Mouse (Mus musculus): ENCODE measurements at regions not wholly inside any gene's neighbourhood (a gene's known extent, or its start where the extent isn't known, plus 50 kb on each side); places are given as distances from the start of the nearest gene placed in this dataset.

- Histone ChIP-seq H3K36me3 (no peaks in the 10 kb centered on the region), H3K9me3 (no peaks in the 10 kb centered on the region), H3K4me2 (no peak overlapping the region), H3K9ac (no peak overlapping the region), H3K27ac (no peak overlapping the region), H3K4me1 (no peaks in the 10 kb centered on the region), H3K4me3 (replicated peaks) (no peak overlapping the region), H3K27me3 (replicated peaks) (no peaks in the 10 kb centered on the region)
- no peak for ATAC-seq (ENCODE audit: insufficient read depth, low FRiP score, low read depth)
Measured at GRCm38 (mm10) chr10:12107001-12107418, 762.2 kb downstream of the Utrn start.

- H3K4me1 ChIP-seq: no peaks in the 10 kb centered on the region
- H3K4me3 ChIP-seq (replicated peaks): no peak overlapping the region
- H3K27me3 ChIP-seq (replicated peaks): no peaks in the 10 kb centered on the region
- ATAC-seq (ENCODE audit: insufficient read depth, low FRiP score, low read depth): no peak
- WGBS: 67% methylated on average over 1 of the region's 1 CpGs
- no peak overlapping the region for H3K27ac ChIP-seq
- H3K9me3 ChIP-seq: no peaks in the 10 kb centered on the region
- H3K9ac ChIP-seq: no peak overlapping the region
- no peaks in the 10 kb centered on the region for H3K36me3 ChIP-seq
- H3K4me2 ChIP-seq: no peak overlapping the region
Measured at GRCm38 (mm10) chr10:12111720-12112119, 757.4 kb downstream of the Utrn start.

GRCm38 (mm10) chr10:12115767-12116166 lies 753.4 kb downstream of the Utrn start:
- Histone ChIP-seq H3K9ac (no peak overlapping the region), H3K27me3 (replicated peaks) (no peaks in the 10 kb centered on the region), H3K4me1 (no peaks in the 10 kb centered on the region), H3K9me3 (no peaks in the 10 kb centered on the region), H3K4me3 (replicated peaks) (no peak overlapping the region), H3K36me3 (no peaks in the 10 kb centered on the region), H3K27ac (no peak overlapping the region), H3K4me2 (no peak overlapping the region)
- no peak for ATAC-seq (ENCODE audit: insufficient read depth, low FRiP score, low read depth)
- 88% methylated on average over 3 of the region's 3 CpGs for WGBS

GRCm38 (mm10) chr10:12116662-12117303 lies 752.4 kb downstream of the Utrn start:
- Histone ChIP-seq H3K4me3 (replicated peaks) (no peak overlapping the region), H3K27me3 (replicated peaks) (no peaks in the 10 kb centered on the region), H3K4me1 (no peaks in the 10 kb centered on the region), H3K4me2 (no peak overlapping the region), H3K9me3 (no peaks in the 10 kb centered on the region), H3K27ac (no peak overlapping the region), H3K9ac (no peak overlapping the region), H3K36me3 (no peaks in the 10 kb centered on the region)
- ATAC-seq (ENCODE audit: insufficient read depth, low FRiP score, low read depth): no peak
- WGBS: 46% methylated on average over 6 of the region's 6 CpGs

GRCm38 (mm10) chr10:12124272-12124671 lies 744.9 kb downstream of the Utrn start:
- no peaks in the 10 kb centered on the region for H3K9me3 ChIP-seq
- no peak overlapping the region for H3K4me2 ChIP-seq
- H3K27me3 ChIP-seq (replicated peaks): no peaks in the 10 kb centered on the region
- H3K4me1 ChIP-seq: no peaks in the 10 kb centered on the region
- no peak for ATAC-seq (ENCODE audit: insufficient read depth, low FRiP score, low read depth)
- no peak overlapping the region for H3K27ac ChIP-seq
- H3K4me3 ChIP-seq (replicated peaks): no peak overlapping the region
- no peaks in the 10 kb centered on the region for H3K36me3 ChIP-seq
- WGBS: 33% methylated on average over 2 of the region's 2 CpGs
- no peak overlapping the region for H3K9ac ChIP-seq

GRCm38 (mm10) chr10:12129486-12129885 lies 739.7 kb downstream of the Utrn start:
- Histone ChIP-seq H3K36me3 (no peaks in the 10 kb centered on the region), H3K4me3 (replicated peaks) (no peak overlapping the region), H3K9ac (no peak overlapping the region), H3K4me2 (no peak overlapping the region), H3K4me1 (no peaks in the 10 kb centered on the region), H3K27ac (no peak overlapping the region), H3K27me3 (replicated peaks) (no peaks in the 10 kb centered on the region), H3K9me3 (no peaks in the 10 kb centered on the region)
- ATAC-seq (ENCODE audit: insufficient read depth, low FRiP score, low read depth): no peak
- 49% methylated on average over 3 of the region's 3 CpGs for WGBS

GRCm38 (mm10) chr10:12144691-12145090 lies 724.5 kb downstream of the Utrn start:
- H3K4me3 ChIP-seq (replicated peaks): no peak overlapping the region
- no peaks in the 10 kb centered on the region for H3K4me1 ChIP-seq
- WGBS: 56% methylated on average over 1 of the region's 1 CpGs
- H3K36me3 ChIP-seq: no peaks in the 10 kb centered on the region
- no peaks in the 10 kb centered on the region for H3K9me3 ChIP-seq
- no peaks in the 10 kb centered on the region for H3K27me3 ChIP-seq (replicated peaks)
- no peak for ATAC-seq (ENCODE audit: insufficient read depth, low FRiP score, low read depth)
- H3K9ac ChIP-seq: no peak overlapping the region
- H3K4me2 ChIP-seq: no peak overlapping the region
- H3K27ac ChIP-seq: no peak overlapping the region

GRCm38 (mm10) chr10:12146942-12147537 lies 722.1 kb downstream of the Utrn start:
- Histone ChIP-seq H3K4me3 (replicated peaks) (no peak overlapping the region), H3K36me3 (no peaks in the 10 kb centered on the region), H3K9ac (no peak overlapping the region), H3K9me3 (no peaks in the 10 kb centered on the region), H3K4me1 (no peaks in the 10 kb centered on the region), H3K27me3 (replicated peaks) (no peaks in the 10 kb centered on the region), H3K27ac (no peak overlapping the region), H3K4me2 (no peak overlapping the region)
- WGBS: 87% methylated on average over 9 of the region's 9 CpGs
- ATAC-seq (ENCODE audit: insufficient read depth, low FRiP score, low read depth): no peak

GRCm38 (mm10) chr10:12170243-12170642 lies 698.9 kb downstream of the Utrn start:
- Histone ChIP-seq H3K4me3 (replicated peaks) (no peak overlapping the region), H3K4me2 (no peak overlapping the region), H3K36me3 (no peaks in the 10 kb centered on the region), H3K4me1 (no peaks in the 10 kb centered on the region), H3K9ac (no peak overlapping the region), H3K27ac (no peak overlapping the region), H3K27me3 (replicated peaks) (no peaks in the 10 kb centered on the region), H3K9me3 (no peaks in the 10 kb centered on the region)
- WGBS: 78% methylated on average over 3 of the region's 3 CpGs
- ATAC-seq (ENCODE audit: insufficient read depth, low FRiP score, low read depth): no peak

GRCm38 (mm10) chr10:12174200-12174818 lies 694.9 kb downstream of the Utrn start:
- no peaks in the 10 kb centered on the region for H3K9me3 ChIP-seq
- WGBS: 63% methylated on average over 14 of the region's 14 CpGs
- ATAC-seq (ENCODE audit: insufficient read depth, low FRiP score, low read depth): no peak
- H3K4me2 ChIP-seq: no peak overlapping the region
- H3K36me3 ChIP-seq: no peaks in the 10 kb centered on the region
- no peak overlapping the region for H3K9ac ChIP-seq
- no peak overlapping the region for H3K27ac ChIP-seq
- H3K4me1 ChIP-seq: no peaks in the 10 kb centered on the region
- no peaks in the 10 kb centered on the region for H3K27me3 ChIP-seq (replicated peaks)
- H3K4me3 ChIP-seq (replicated peaks): no peak overlapping the region

GRCm38 (mm10) chr10:12175141-12175540 lies 694.0 kb downstream of the Utrn start:
- 33% methylated on average over 3 of the region's 3 CpGs for WGBS

GRCm38 (mm10) chr10:12177482-12177881 lies 691.7 kb downstream of the Utrn start:
- no peak for ATAC-seq (ENCODE audit: insufficient read depth, low FRiP score, low read depth)
- H3K4me3 ChIP-seq (replicated peaks): no peak overlapping the region
- WGBS: 84% methylated on average over 1 of the region's 1 CpGs

More at GRCm38 (mm10) chr10:12175141-12175540, 694.0 kb downstream of the Utrn start:
- Histone ChIP-seq H3K36me3 (no peaks in the 10 kb centered on the region), H3K4me2 (no peak overlapping the region), H3K27me3 (replicated peaks) (no peaks in the 10 kb centered on the region), H3K4me1 (no peaks in the 10 kb centered on the region), H3K9me3 (no peaks in the 10 kb centered on the region), H3K4me3 (replicated peaks) (no peak overlapping the region), H3K9ac (no peak overlapping the region), H3K27ac (no peak overlapping the region)
- no peak for ATAC-seq (ENCODE audit: insufficient read depth, low FRiP score, low read depth)

More at GRCm38 (mm10) chr10:12177482-12177881, 691.7 kb downstream of the Utrn start:
- Histone ChIP-seq H3K9ac (no peak overlapping the region), H3K4me1 (no peaks in the 10 kb centered on the region), H3K36me3 (no peaks in the 10 kb centered on the region), H3K4me2 (no peak overlapping the region), H3K9me3 (no peaks in the 10 kb centered on the region), H3K27ac (no peak overlapping the region), H3K27me3 (replicated peaks) (no peaks in the 10 kb centered on the region)

All from stomach, embryonic 15.5 days (tissue).